In genomic region chr19:46506372-46506717, GRCm38 (mm10) we compare ENCODE assay signal across 10 mouse cellular contexts. TPM values are rescaled to one million over a fixed set of nuclear protein-coding genes. Genes with fewer than 3 reads are reported as not detected.
DNase-seq lines count a peak whose midpoint lies in the region; ATAC-seq and TF ChIP-seq lines count a peak whose summit lies in the region.
"Had no signal": no experiment of that assay in that cellular context is flagged by ENCODE, and none has a peak within 500 bp of the region (broad histone marks: within the 10 kb centered on the region; RNA-seq: fewer than 3 reads in every experiment).

No protein-coding gene starts in this region.

- H3K9ac ChIP-seq in embryonic facial prominence, embryonic 14.5 days (ENCODE audit: low read depth, low read length) = peak overlapping the region; percentile 2; the same call in 1 of the 2 replicates
- peak overlapping the region; percentile 37; the same call in 1 of the 2 replicates for H3K9ac ChIP-seq in hindbrain, postnatal 0 days (replicated peaks; ENCODE audit: low read length)
- peak overlapping the region; percentile 29; the same call in 1 of the 2 replicates for H3K9ac ChIP-seq in midbrain, postnatal 0 days (replicated peaks; ENCODE audit: low read length, poor library complexity, severe bottlenecking)

- peak overlapping the region; percentile 100 for H3K27ac ChIP-seq in layer of hippocampus, adult 2 months
- no peak overlapping the region for H3K27ac ChIP-seq in embryonic facial prominence, embryonic 14.5 days (replicated peaks; ENCODE audit: low read depth, low read length)
- H3K27ac ChIP-seq in hindbrain, postnatal 0 days = peak overlapping the region; percentile 79
- peak overlapping the region; percentile 63 for H3K27ac ChIP-seq in midbrain, postnatal 0 days (ENCODE audit: low read depth, low read length)

- peak overlapping the region; percentile 96 for H3K4me3 ChIP-seq in layer of hippocampus, adult 2 months
- H3K4me3 ChIP-seq in embryonic facial prominence, embryonic 14.5 days (ENCODE audit: low read depth, low read length) = peak overlapping the region; percentile 1; the same call in 1 of the 2 replicates
- H3K4me3 ChIP-seq in hindbrain, postnatal 0 days (ENCODE audit: low read length) = peak overlapping the region; percentile 89; the same call in 1 of the 2 replicates
- H3K4me3 ChIP-seq in midbrain, postnatal 0 days (ENCODE audit: low read depth, low read length) = peak overlapping the region; percentile 99; the same call in 1 of the 2 replicates

- no peak for ATAC-seq in embryonic facial prominence, embryonic 14.5 days (ENCODE audit: low read depth)
- ATAC-seq in hindbrain, postnatal 0 days = no peak
- no peak for ATAC-seq in midbrain, postnatal 0 days (ENCODE audit: low FRiP score)
- ATAC-seq in inflammation-experienced regulatory T-cells, adult 6 months = no peak
- ATAC-seq: Patski had no signal

- WGBS in embryonic facial prominence, embryonic 14.5 days = 55% methylated on average over 3 of the region's 3 CpGs
- 28% methylated on average over 3 of the region's 3 CpGs for WGBS in hindbrain, postnatal 0 days
- WGBS in midbrain, postnatal 0 days = 24% methylated on average over 3 of the region's 3 CpGs

- H3K4me1 ChIP-seq in embryonic facial prominence, embryonic 14.5 days (ENCODE audit: control insufficient read depth, insufficient read depth, low read length) = peaks cover 37% of the 10 kb centered on the region
- peaks cover 55% of the 10 kb centered on the region for H3K4me1 ChIP-seq in hindbrain, postnatal 0 days (ENCODE audit: insufficient read depth, low read length)
- H3K4me1 ChIP-seq in midbrain, postnatal 0 days (ENCODE audit: insufficient read depth, low read length) = peaks cover 36% of the 10 kb centered on the region

- no peaks in the 10 kb centered on the region for H3K9me3 ChIP-seq in embryonic facial prominence, embryonic 14.5 days (ENCODE audit: control insufficient read depth, low read length)
- H3K9me3 ChIP-seq in hindbrain, postnatal 0 days (ENCODE audit: low read length) = no peaks in the 10 kb centered on the region
- no peaks in the 10 kb centered on the region for H3K9me3 ChIP-seq in midbrain, postnatal 0 days (ENCODE audit: low read length)

- DNase-seq in layer of hippocampus, adult 2 months (ENCODE audit: low spot score in 2 of 2) = no peak
- no peak for DNase-seq in layer of hippocampus, postnatal 14 days (ENCODE audit: low spot score in 2 of 2)
- DNase-seq in embryonic facial prominence, embryonic 14.5 days (ENCODE audit: low spot score) = no peak
- no peak for DNase-seq in hindbrain, postnatal 0 days (ENCODE audit: low spot score)
- DNase-seq in midbrain, postnatal 0 days (ENCODE audit: low spot score) = no peak
- no peak for DNase-seq in cerebellum, postnatal 36 days
- DNase-seq in thymus, postnatal 36 days = no peak
- DNase-seq: retina, postnatal 1 day had no signal

- peak overlapping the region; percentile 97 for H3K4me2 ChIP-seq in embryonic facial prominence, embryonic 14.5 days (ENCODE audit: low read depth, low read length)
- H3K4me2 ChIP-seq in hindbrain, postnatal 0 days (ENCODE audit: low read depth, low read length) = peak overlapping the region; percentile 85
- peak overlapping the region; percentile 98 for H3K4me2 ChIP-seq in midbrain, postnatal 0 days (ENCODE audit: low read depth, low read length, poor library complexity, severe bottlenecking)

- H3K36me3 ChIP-seq in embryonic facial prominence, embryonic 14.5 days (ENCODE audit: control insufficient read depth, insufficient read depth, low read length) = peaks cover 55% of the 10 kb centered on the region
- H3K36me3 ChIP-seq in hindbrain, postnatal 0 days (ENCODE audit: insufficient read depth, low read length) = peaks cover 5% of the 10 kb centered on the region; the same call in 1 of the 2 replicates
- no peaks in the 10 kb centered on the region; the same call in 1 of the 2 replicates for H3K36me3 ChIP-seq in midbrain, postnatal 0 days (ENCODE audit: insufficient read depth, low read length)

- H3K27me3 ChIP-seq in embryonic facial prominence, embryonic 14.5 days (replicated peaks; ENCODE audit: control insufficient read depth, insufficient read depth, low read length) = no peaks in the 10 kb centered on the region
- no peaks in the 10 kb centered on the region for H3K27me3 ChIP-seq in hindbrain, postnatal 0 days (ENCODE audit: insufficient read depth, low read length)
- H3K27me3 ChIP-seq in midbrain, postnatal 0 days (ENCODE audit: insufficient read depth, low read length) = no peaks in the 10 kb centered on the region
- H3K27me3 ChIP-seq: Patski had no signal

- no peak for TF ChIP-seq CTCF in layer of hippocampus, adult 2 months (conservative IDR thresholded peaks at IDR 0.05)
- TF ChIP-seq CTCF in hindbrain, postnatal 0 days (IDR thresholded peaks at IDR 0.05; ENCODE audit: low read depth) = no peak
- no peak for TF ChIP-seq CTCF in midbrain, postnatal 0 days (IDR thresholded peaks at IDR 0.05)

RNA-seq across cellular contexts. Expression of gene Trim8, which starts 4.8 kb away (rescaled TPM):
- 100 to 1,000 TPM in 1 of 2 experiments, 10 to 100 TPM in 1; 99.9 to 108 TPM for total RNA-seq in layer of hippocampus, adult 2 months (2021)
- 100 to 1,000 TPM in 1 of 2 experiments, 10 to 100 TPM in 1; 98.9 to 110 TPM for total RNA-seq in layer of hippocampus, postnatal 14 days (2021)
- polyA plus RNA-seq in embryonic facial prominence, embryonic 14.5 days (2014; fragmentation: Nextera tagmentation; extraction: Ambion mirVana) = 21.5 and 27.1 TPM in 2 replicates
- 108 and 115 TPM in 2 replicates for total RNA-seq in hindbrain, postnatal 0 days (2014; rRNA removed)
- polyA plus RNA-seq in hindbrain, postnatal 0 days (2015; fragmentation: Nextera tagmentation; extraction: Ambion mirVana) = 28.8 and 29.7 TPM in 2 replicates
- total RNA-seq in midbrain, postnatal 0 days (2014; rRNA removed) = 96.6 and 103 TPM in 2 replicates
- 27.8 and 30.4 TPM in 2 replicates for polyA plus RNA-seq in midbrain, postnatal 0 days (2015; fragmentation: Nextera tagmentation; extraction: Ambion mirVana)
- polyA plus RNA-seq in inflammation-experienced regulatory T-cells, adult 6 months (2017; shearing (Covaris generic)) = 10 to 100 TPM; 24.1 to 26.3 (median 25.9) TPM

Comparison
In these comparisons a context has a peak if more than half of its experiments do, and no peak if none do; other contexts are left out.
1. H3K4me3 ChIP-seq: peak in every context shown above with its lines; median percentile 99 in midbrain, postnatal 0 days; 96 in layer of hippocampus, adult 2 months; 89 in hindbrain, postnatal 0 days; 1 in embryonic facial prominence, embryonic 14.5 days.